Mouse (Mus musculus): ENCODE results near the gene Lce1b. TPM values are rescaled to one million over a fixed set of nuclear protein-coding genes. Genes with fewer than 3 reads are reported as not detected.

Gene Lce1b
- not detected in 2 replicates for polyA plus RNA-seq (2012)

GRCm38 (mm10) chr3:92656826-92657225 is at the start of gene Lce1b:
Lce1b (minus strand) TSS chr3:92656926.
- no peak for TF ChIP-seq GATA1 (IDR thresholded peaks at IDR 0.05; ENCODE audit: low read length)

DNA sequence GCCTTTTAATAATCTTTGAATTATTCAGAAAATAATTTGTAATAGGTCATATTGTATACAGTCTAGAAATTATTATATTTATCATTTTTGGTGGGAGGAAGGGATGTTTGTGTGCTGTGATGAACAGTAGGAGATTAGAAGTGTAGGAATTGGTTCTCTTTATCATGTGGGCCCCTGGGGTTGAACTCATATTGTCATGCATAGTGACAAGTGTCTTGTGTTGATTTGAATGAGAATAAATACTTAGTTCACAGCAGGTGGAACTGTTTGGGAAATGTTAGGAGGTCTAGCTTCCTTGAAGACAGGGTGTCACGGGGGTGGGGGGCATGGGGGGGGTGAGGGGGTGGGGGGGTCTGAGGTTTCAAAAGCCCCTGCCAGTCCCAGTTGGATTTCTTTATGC is 37.9 kb upstream of the Lce1b start:
- TF ChIP-seq GATA1 (IDR thresholded peaks at IDR 0.05; ENCODE audit: low read length), result no peak

DNA sequence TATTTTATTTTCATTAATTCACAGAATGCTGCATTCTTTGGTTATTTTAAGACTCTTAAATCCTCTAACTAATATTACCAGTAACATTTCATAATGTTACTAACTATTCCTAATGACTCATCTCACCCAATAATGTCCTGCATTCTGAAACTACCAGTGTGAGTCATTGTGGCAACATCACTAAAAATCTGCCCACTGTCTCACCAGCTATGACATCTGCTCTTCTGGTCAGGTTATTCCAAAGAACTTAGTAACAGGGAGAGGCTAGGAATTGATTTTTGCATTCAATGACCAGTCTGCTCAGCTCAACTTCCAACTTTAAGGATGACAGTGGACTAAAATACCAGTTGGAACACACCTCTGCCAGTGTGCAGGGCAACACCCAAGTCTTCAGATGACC is 35.0 kb upstream of the Lce1b start:
- TF ChIP-seq GATA1 (IDR thresholded peaks at IDR 0.05; ENCODE audit: low read length), result no peak

DNA sequence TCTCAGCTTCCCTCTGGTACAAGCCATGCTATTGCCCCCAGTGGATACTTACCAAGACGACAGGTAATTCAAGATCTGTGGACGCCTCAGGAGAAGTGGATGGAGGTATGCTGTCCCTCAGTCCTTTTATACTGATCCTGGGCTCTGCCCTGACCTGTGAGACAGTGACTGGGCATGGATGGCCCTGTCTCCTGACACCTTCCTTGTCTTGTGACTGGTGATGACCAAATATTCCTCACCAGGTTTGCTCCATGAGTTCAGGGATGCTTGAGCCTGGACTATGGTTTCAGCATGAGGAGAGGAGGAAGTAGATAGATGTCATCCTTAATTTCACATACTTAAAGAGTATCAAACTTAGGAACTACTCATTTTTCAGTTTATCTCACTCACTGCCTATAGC is 30.4 kb upstream of the Lce1b start, which contains the start of gene Lce1d:
Gene Lce1d (minus strand): TSS at position 101 of the 400 bp plus-strand sequence.
- no peak for TF ChIP-seq GATA1 (IDR thresholded peaks at IDR 0.05; ENCODE audit: low read length)

GRCm38 (mm10) chr3:92678947-92679346 is 22.2 kb upstream of the Lce1b start, which contains the start of gene Lce1c:
Lce1c (plus strand) TSS chr3:92679247.
- no peak for TF ChIP-seq GATA1 (IDR thresholded peaks at IDR 0.05; ENCODE audit: low read length)

DNA sequence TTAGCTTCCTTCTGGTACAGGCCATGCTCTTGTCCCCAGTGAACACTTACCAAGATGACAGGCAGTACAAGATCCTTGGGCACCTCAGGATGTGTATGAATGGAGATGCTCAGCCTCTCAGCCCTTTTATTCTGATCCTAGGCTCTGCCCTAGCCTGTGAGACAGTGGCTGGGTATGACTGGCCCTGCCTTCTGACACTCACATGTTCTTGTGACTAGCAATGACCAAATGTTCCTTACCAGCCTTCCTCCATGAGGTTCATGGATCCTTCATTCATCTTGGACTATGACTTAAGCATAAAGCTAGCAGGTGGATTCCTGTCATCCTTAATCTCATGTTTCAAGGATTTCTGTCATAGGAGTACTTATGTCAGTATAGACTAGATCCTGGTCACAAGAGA is 13.5 kb upstream of the Lce1b start, which contains the start of gene Lce1a2:
Gene Lce1a2 (minus strand): TSS at position 101 of the 400 bp plus-strand sequence.
- TF ChIP-seq GATA1 (IDR thresholded peaks at IDR 0.05; ENCODE audit: low read length), result no peak

DNA sequence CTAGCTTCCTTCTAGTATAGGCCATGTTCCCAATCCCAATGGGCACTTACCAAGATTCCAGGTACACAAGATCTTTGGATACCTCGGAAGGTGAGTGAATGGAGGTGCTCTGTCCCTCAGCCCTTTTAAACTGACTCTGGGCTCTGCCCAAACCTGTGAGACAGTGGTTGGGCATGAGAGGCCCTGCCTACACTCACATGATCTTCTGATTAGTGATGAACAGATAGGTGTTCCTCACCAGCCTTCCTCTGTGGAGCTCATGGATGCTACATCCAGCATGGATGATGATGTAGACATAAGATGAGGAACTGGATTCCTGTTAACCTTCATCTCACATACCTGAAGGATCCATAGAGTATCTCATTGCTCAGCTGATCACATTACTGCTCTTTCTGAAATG is 8.5 kb downstream of the Lce1b start, which contains the start of gene Lce1a1:
Gene Lce1a1 (minus strand): TSS at position 101 of the 400 bp plus-strand sequence.
- TF ChIP-seq GATA1 (IDR thresholded peaks at IDR 0.05; ENCODE audit: low read length), result no peak

DNA sequence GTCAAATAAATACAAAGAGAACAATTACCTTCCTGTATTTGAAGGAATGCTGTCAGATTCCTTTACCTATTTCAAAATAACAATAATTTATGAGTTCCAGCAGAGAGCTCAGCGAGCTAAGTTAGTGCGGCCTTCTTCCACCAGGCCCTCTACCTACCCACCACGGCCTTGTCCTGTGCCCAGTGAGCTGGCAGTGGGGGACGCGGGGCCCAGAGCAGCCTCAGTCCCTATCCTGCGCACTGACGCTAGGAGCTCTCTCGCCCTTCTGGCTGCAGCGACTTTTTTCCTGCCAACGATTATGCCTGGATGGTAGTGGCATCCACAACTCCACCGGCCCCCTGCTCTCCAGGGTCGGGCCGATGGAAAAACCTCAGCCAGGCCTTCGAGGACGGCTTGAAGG is 16.9 kb downstream of the Lce1b start:
- no peak for TF ChIP-seq GATA1 (IDR thresholded peaks at IDR 0.05; ENCODE audit: low read length)

DNA sequence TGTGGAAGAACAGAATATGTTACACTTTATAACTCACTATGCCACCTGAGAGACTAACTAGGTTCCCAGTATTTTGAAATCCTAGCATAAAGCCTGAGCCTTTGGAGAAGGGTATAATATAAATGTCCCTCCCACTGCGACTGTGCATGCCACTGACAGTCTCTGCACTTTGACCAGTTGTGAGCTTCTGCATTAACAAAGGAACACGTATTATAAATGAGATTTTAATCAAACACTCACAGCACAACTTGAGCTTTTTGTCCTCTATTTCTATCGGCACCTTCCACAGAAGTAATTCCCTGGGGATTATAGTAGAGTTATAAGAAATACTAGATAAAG is 18.1 kb downstream of the Lce1b start:
- TF ChIP-seq GATA1 (IDR thresholded peaks at IDR 0.05; ENCODE audit: low read length), result no peak

DNA sequence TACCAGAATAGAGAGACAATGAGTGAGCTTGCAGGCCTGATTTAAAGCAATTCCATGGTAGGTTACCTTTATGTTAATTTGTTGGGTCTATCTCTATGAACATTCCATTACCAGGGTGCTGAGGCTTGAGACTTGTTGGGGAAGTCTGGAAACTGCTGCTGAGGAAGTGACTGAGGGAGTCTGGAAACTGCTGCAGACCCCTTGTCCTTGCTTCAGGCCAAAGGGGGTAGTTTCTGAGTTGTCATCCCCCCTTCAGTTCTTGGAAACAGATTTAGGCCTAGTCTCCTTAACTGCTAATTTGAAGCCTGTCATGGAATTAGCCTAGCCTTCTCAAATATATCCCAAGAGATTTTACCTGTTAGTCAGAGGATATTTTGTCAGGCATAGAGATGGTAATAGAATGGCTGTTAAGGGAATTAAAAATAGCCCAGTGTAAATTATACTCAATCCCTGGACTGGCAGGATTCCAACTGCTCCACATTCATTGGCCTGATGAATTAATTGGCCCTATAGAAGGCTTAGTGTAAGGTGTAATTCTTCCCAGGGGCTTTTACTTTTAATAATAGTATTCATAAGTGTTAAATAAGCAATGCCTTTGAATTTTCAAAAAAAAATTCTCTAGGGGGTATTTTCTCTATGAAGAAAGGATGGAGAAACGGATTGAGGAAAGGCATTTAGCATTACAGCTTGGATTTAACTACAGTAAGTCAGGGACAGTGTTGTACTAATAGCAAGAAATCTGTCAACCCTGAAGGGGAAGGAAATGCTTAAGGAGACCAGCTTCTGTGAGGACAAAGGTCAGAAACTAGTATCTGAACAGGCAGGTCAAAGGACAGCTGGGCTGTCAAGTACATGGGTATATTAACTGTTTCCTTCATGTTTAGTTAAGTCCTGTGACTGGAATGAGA is 18.7 kb downstream of the Lce1b start:
- TF ChIP-seq GATA1 (IDR thresholded peaks at IDR 0.05; ENCODE audit: low read length), result no peak

GRCm38 (mm10) chr3:92621560-92621959 is 35.2 kb downstream of the Lce1b start, which contains the start of gene Lce6a:
Lce6a (minus strand) TSS chr3:92621660.
- no peak for TF ChIP-seq GATA1 (IDR thresholded peaks at IDR 0.05; ENCODE audit: low read length)

- TF ChIP-seq GATA1 (IDR thresholded peaks at IDR 0.05; ENCODE audit: low read length), result no peak
These were observed 46.9 kb downstream of the Lce1b start for GRCm38 (mm10) chr3:92609804-92610203.

DNA sequence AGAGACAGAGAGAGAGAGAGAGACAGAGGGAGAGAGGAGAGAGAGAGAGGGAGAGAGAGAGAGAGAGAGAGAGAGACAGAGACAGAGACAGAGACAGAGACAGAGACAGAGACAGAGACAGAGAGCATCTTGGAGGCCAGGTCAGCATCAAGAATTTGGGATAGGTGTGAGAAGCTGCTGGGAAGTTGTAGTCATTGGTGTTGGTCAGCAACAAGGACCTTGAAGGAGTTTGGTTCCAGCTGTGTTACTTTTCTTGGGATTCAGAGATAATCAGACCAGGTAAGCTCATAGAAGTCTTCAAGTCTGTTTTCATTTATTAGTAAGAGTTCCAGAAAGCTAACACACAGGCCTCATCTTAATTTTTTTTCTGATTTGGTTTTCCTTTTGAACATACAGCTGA is 49.3 kb downstream of the Lce1b start, which contains the start of gene 2210017I01Rik:
Gene 2210017I01Rik (minus strand): TSS at position 101 of the 400 bp plus-strand sequence.
- no peak for TF ChIP-seq GATA1 (IDR thresholded peaks at IDR 0.05; ENCODE audit: low read length)

Other genes starting within 250 kb of the Lce1b start
- not detected in 2 replicates for gene Sprr2i, start 248.9 kb downstream of the Lce1b start, polyA plus RNA-seq (2012)
- gene Sprr2j-ps, start 238.8 kb downstream of the Lce1b start, polyA plus RNA-seq (2012), result not detected in 2 replicates
- gene Gm9774, start 227.5 kb downstream of the Lce1b start, polyA plus RNA-seq (2012), result 12.8 and 15.9 TPM in 2 replicates
- not detected in 2 replicates for gene Sprr2k, start 224.3 kb downstream of the Lce1b start, polyA plus RNA-seq (2012)
- gene Sprr1b, start 218.1 kb downstream of the Lce1b start, polyA plus RNA-seq (2012), result not detected in 2 replicates
- gene Sprr3, start 198.2 kb downstream of the Lce1b start, polyA plus RNA-seq (2012), result not detected in 2 replicates
- gene Sprr1a, start 171.0 kb downstream of the Lce1b start, polyA plus RNA-seq (2012), result not detected in 2 replicates
- gene Sprr4, start 156.4 kb downstream of the Lce1b start, polyA plus RNA-seq (2012), result not detected in 2 replicates
- not detected in 2 replicates for gene 2310046K23Rik, start 122.4 kb downstream of the Lce1b start, polyA plus RNA-seq (2012)
- gene Ivl, start 83.2 kb downstream of the Lce1b start, polyA plus RNA-seq (2012), result not detected in 2 replicates
- not detected in 2 replicates for gene Smcp, start 67.9 kb downstream of the Lce1b start, polyA plus RNA-seq (2012)
- not detected in 2 replicates for gene 2210017I01Rik, start 49.4 kb downstream of the Lce1b start, polyA plus RNA-seq (2012)
- not detected in 2 replicates for gene Lce6a, start 35.3 kb downstream of the Lce1b start, polyA plus RNA-seq (2012)
- gene Lce1a1, start 8.6 kb downstream of the Lce1b start, polyA plus RNA-seq (2012), result not detected in 2 replicates
- gene Lce1a2, start 13.4 kb upstream of the Lce1b start, polyA plus RNA-seq (2012), result not detected in 2 replicates
- gene Lce1c, start 22.3 kb upstream of the Lce1b start, polyA plus RNA-seq (2012), result not detected in 2 replicates
- not detected in 2 replicates for gene Lce1d, start 30.3 kb upstream of the Lce1b start, polyA plus RNA-seq (2012)
- gene Lce1e, start 52.1 kb upstream of the Lce1b start, polyA plus RNA-seq (2012), result not detected in 2 replicates
- not detected in 2 replicates for gene Lce1f, start 63.4 kb upstream of the Lce1b start, polyA plus RNA-seq (2012)
- gene Gm38119, start 82.2 kb upstream of the Lce1b start, polyA plus RNA-seq (2012), result not detected in 2 replicates
- gene Lce1g, start 95.4 kb upstream of the Lce1b start, polyA plus RNA-seq (2012), result not detected in 2 replicates
- gene Lce1h, start 108.1 kb upstream of the Lce1b start, polyA plus RNA-seq (2012), result not detected in 2 replicates
- gene Lce1i, start 122.0 kb upstream of the Lce1b start, polyA plus RNA-seq (2012), result not detected in 2 replicates
- gene Lce1j, start 133.6 kb upstream of the Lce1b start, polyA plus RNA-seq (2012), result not detected in 2 replicates
- not detected in 2 replicates for gene Lce1k, start 151.0 kb upstream of the Lce1b start, polyA plus RNA-seq (2012)
- gene Kprp, start 170.3 kb upstream of the Lce1b start, polyA plus RNA-seq (2012), result not detected in 2 replicates
- not detected in 2 replicates for gene Lce1l, start 194.4 kb upstream of the Lce1b start, polyA plus RNA-seq (2012)
- gene 2310050C09Rik, start 213.3 kb upstream of the Lce1b start, polyA plus RNA-seq (2012), result not detected in 2 replicates

Measured in G1E-ER4 (cell line).